Mouse (Mus musculus): ENCODE data around the gene Asxl2. TPM values are rescaled to one million over a fixed set of nuclear protein-coding genes. Genes with fewer than 3 reads are reported as not detected.

Asxl2 gene
- polyA plus RNA-seq, 1 experiment from 2014 or later: 12.8 TPM

Other genes with a start within 250 kb of the Asxl2 start
- gene Rab10, start 116.9 kb upstream of the Asxl2 start, polyA plus RNA-seq (2015; fragmentation: Nextera tagmentation; extraction: Ambion mirVana): 136 and 138 TPM in 2 replicates
- 77.8 and 80.7 TPM in 2 replicates for gene Kif3c, start 61.7 kb upstream of the Asxl2 start, polyA plus RNA-seq (2015; fragmentation: Nextera tagmentation; extraction: Ambion mirVana)
- gene Dtnb, start 145.5 kb downstream of the Asxl2 start, polyA plus RNA-seq (2015; fragmentation: Nextera tagmentation; extraction: Ambion mirVana): 40.6 and 40.9 TPM in 2 replicates

All from hindbrain, embryonic 13.5 days (tissue).